Mouse (Mus musculus) ES-E14 (cell line): Measurements from ENCODE around the gene Kcnip1. TPM values are rescaled to one million over a fixed set of nuclear protein-coding genes. Genes with fewer than 3 reads are reported as not detected.

Source experiments
- DNase-seq: peaks from one replicate; pipeline ENCODE4 v3.0.0-alpha.2; 2013; ENCODE audit warnings: low read depth, low spot score
- H3K27ac ChIP-seq: 2 replicates; pipeline ENCODE4 v1.5.1; 2012; ENCODE audit warnings: low read depth, mild to moderate bottlenecking, low read length, moderate library complexity, mixed read lengths; ENCODE audit not compliant: poor library complexity, insufficient read depth, severe bottlenecking
- H3K36me3 ChIP-seq: 2 replicates; pipeline ENCODE4 v1.6.1; 2012; ENCODE audit warnings: mild to moderate bottlenecking, low read length, moderate library complexity, mixed read lengths; ENCODE audit not compliant: control insufficient read depth, poor library complexity, insufficient read depth, severe bottlenecking
- H3K4me1 ChIP-seq, 2 experiments: fragments of 150-350 bp in 1 of 2; sonication (generic) in 1 of 2; 2 replicates each; pipeline ENCODE4 v1.6.1; 2012; ENCODE audit warnings: low read length in 2 of 2, mild to moderate bottlenecking in 1 of 2, mixed read lengths in 1 of 2; ENCODE audit not compliant: control insufficient read depth in 2 of 2, insufficient read depth in 2 of 2, poor library complexity in 1 of 2
- H3K4me3 ChIP-seq, 2 experiments: fragments of 150-350 bp in 1 of 2; sonication (generic) in 1 of 2; 2 replicates each; pipeline ENCODE4 v1.5.1; 2012; ENCODE audit warnings: low read length in 2 of 2, low read depth in 1 of 2, mild to moderate bottlenecking in 1 of 2, mixed read lengths in 1 of 2; ENCODE audit not compliant: insufficient read depth in 1 of 2, poor library complexity in 1 of 2, severe bottlenecking in 1 of 2
- H3K9ac ChIP-seq: 2 replicates; pipeline ENCODE4 v1.6.1; 2012; ENCODE audit warnings: low read depth, mild to moderate bottlenecking, low read length, mixed read lengths; ENCODE audit not compliant: poor library complexity, insufficient read depth, severe bottlenecking
- H3K9me3 ChIP-seq: fragments of 150-350 bp; sonication (generic); 2 replicates; pipeline ENCODE4 v1.6.1; 2012; ENCODE audit warnings: low read depth, mild to moderate bottlenecking, low read length; ENCODE audit not compliant: control insufficient read depth, insufficient read depth
- CHD2 ChIP-seq: IDR thresholded peaks from 2 replicates; pipeline ENCODE4 v1.6.1; 2014; ENCODE audit warnings: mild to moderate bottlenecking, low read depth, low read length, inconsistent platforms
- HCFC1 ChIP-seq: IDR thresholded peaks from 2 replicates; pipeline ENCODE4 v1.6.1; 2012; ENCODE audit warnings: low read length, inconsistent platforms, borderline replicate concordance; ENCODE audit not compliant: insufficient read depth
- MAFK ChIP-seq: IDR thresholded peaks from 2 replicates; pipeline ENCODE4 v1.6.1; 2014; ENCODE audit warnings: mild to moderate bottlenecking, low read depth, low read length, inconsistent platforms; ENCODE audit not compliant: insufficient read depth
- ZC3H11A ChIP-seq: IDR thresholded peaks from 2 replicates; pipeline ENCODE4 v1.6.1; 2012; ENCODE audit warnings: low read depth, mild to moderate bottlenecking, inconsistent platforms, low read length, borderline replicate concordance
- ZNF384 ChIP-seq: IDR thresholded peaks from 2 replicates; pipeline ENCODE4 v1.6.1; 2012; ENCODE audit warnings: low read depth, low read length, inconsistent platforms
- in situ Hi-C, 2 experiments: fragments of 600-800 bp; cut with MboI; formaldehyde crosslinking; loops; one replicate each; pipeline ENCODE4 v1.15.1; 2025; ENCODE audit warnings: low sequenced_read_pairs in 2 of 2, inconsistent platforms in 1 of 2; ENCODE audit not compliant: unreplicated experiment in 2 of 2
- total RNA-seq: library from RNA; depleted of rRNA; stranded (reverse); fragments of 300-350 nt; gene quantifications from 2 replicates; pipeline ENCODE4 v1.2.3, GENCODE M21; 2012

The Kcnip1 gene
- total RNA-seq, 1 experiment = 0.22 TPM

DNA sequence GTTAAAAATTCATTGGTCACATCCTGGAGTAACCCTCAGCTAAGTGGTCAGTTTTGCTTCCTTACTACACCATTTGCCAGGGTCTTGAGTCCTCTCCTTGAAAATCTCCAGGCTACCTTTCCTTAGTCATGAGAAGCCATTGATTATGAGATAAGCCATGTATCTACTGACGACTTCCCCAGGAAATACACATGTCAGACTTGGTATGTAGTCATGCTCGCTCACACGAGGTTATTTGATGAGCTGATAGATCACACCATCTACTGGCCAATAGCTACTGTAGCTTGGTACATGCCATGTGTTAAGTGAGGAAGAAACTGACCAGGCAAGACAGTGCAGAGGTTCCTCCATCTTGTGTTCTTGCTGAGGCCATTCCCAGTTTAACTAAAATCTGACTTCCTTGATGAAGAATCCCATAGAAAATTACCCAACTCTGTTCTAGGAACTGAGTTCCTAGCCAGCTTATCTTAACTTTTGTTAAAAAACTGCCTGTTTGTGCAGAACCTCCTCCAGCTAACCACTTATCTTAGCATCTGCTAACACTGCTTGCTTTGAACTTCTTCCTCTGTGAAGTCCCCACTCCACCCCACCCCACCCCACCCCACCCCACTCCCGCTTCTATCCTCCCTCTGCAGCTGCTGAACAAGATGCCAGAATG is 53.4 kb downstream of the Kcnip1 start:
- Histone ChIP-seq H3K9me3 (no peaks in the 10 kb centered on the region), H3K4me1 (no peaks in the 10 kb centered on the region), H3K9ac (no peak overlapping the region), H3K4me3 (no peak overlapping the region), H3K36me3 (no peaks in the 10 kb centered on the region), H3K27ac (no peak overlapping the region)
- DNase-seq = no peak
- in situ Hi-C loops = no loop called here
- TF ChIP-seq CHD2 = no peak
- no peak for TF ChIP-seq ZNF384
- no peak for TF ChIP-seq ZC3H11A
- TF ChIP-seq HCFC1 = no peak
- no peak for TF ChIP-seq MAFK

- H3K9me3 ChIP-seq = no peaks in the 10 kb centered on the region
- TF ChIP-seq ZNF384 (no peak), MAFK (no peak), HCFC1 (no peak), ZC3H11A (no peak), CHD2 (no peak)
- no peak for DNase-seq
- no peaks in the 10 kb centered on the region for H3K36me3 ChIP-seq
- no peak overlapping the region for H3K27ac ChIP-seq
- no peak overlapping the region for H3K4me3 ChIP-seq
- H3K4me1 ChIP-seq = peaks cover 0 to 3% of the 10 kb centered on the region in 2 experiments; a peak in 1 of 4 replicates
- H3K9ac ChIP-seq = no peak overlapping the region; the same call in 1 of the 2 replicates
- in situ Hi-C loops = no loop called here
These were observed 54.2 kb downstream of the Kcnip1 start for GRCm38 (mm10) chr11:33938561-33939274.

GRCm38 (mm10) chr11:33937641-33938040 is 55.3 kb downstream of the Kcnip1 start:
- no peak overlapping the region for H3K27ac ChIP-seq
- H3K9me3 ChIP-seq = no peaks in the 10 kb centered on the region
- peaks cover 0 to 6% of the 10 kb centered on the region in 2 experiments; a peak in 2 of 4 replicates for H3K4me1 ChIP-seq
- H3K9ac ChIP-seq = no peak overlapping the region
- H3K36me3 ChIP-seq = no peaks in the 10 kb centered on the region
- no peak for DNase-seq
- in situ Hi-C loops = no loop called here
- no peak overlapping the region for H3K4me3 ChIP-seq
- TF ChIP-seq MAFK = no peak
- TF ChIP-seq ZNF384 = no peak
- TF ChIP-seq ZC3H11A = no peak
- TF ChIP-seq CHD2 = no peak
- no peak for TF ChIP-seq HCFC1

DNA sequence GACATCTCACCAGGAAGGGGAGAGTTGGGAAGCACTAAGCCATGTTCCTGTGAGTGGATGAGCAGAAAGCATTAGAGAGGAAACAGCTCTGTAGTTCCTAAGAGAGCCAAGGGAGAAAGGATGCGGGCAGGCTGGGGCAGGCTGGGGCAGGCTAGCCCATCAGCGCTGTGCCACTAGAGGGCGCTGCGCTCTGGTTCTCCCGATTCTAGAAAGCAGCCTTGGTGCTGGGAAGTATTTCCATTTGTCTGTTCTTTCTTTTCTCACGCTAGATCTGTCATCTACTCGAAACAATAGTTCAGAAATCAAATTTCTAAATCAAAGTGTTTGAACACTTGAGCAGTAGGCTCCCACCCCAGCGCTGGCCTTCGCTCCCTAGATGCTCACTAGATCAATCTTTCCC is 58.7 kb downstream of the Kcnip1 start:
- Histone ChIP-seq H3K9ac (no peak overlapping the region), H3K4me1 (peaks cover 2 to 12% of the 10 kb centered on the region in 2 experiments; a peak in 3 of 4 replicates), H3K36me3 (no peaks in the 10 kb centered on the region), H3K27ac (no peak overlapping the region; the same call in 1 of the 2 replicates), H3K9me3 (no peaks in the 10 kb centered on the region), H3K4me3 (no peak overlapping the region)
- TF ChIP-seq HCFC1 = no peak
- TF ChIP-seq MAFK = no peak
- no peak for TF ChIP-seq CHD2
- no peak for TF ChIP-seq ZNF384
- no peak for TF ChIP-seq ZC3H11A
- in situ Hi-C loops = no loop called here
- peak; percentile 51 for DNase-seq
